Mouse (Mus musculus): Measurements from ENCODE around the gene Tmcc2. TPM values are rescaled to one million over a fixed set of nuclear protein-coding genes. Genes with fewer than 3 reads are reported as not detected.

Gene Tmcc2
- polyA plus RNA-seq, 1 experiment from 2014 or later, result 10.5 TPM

DNA sequence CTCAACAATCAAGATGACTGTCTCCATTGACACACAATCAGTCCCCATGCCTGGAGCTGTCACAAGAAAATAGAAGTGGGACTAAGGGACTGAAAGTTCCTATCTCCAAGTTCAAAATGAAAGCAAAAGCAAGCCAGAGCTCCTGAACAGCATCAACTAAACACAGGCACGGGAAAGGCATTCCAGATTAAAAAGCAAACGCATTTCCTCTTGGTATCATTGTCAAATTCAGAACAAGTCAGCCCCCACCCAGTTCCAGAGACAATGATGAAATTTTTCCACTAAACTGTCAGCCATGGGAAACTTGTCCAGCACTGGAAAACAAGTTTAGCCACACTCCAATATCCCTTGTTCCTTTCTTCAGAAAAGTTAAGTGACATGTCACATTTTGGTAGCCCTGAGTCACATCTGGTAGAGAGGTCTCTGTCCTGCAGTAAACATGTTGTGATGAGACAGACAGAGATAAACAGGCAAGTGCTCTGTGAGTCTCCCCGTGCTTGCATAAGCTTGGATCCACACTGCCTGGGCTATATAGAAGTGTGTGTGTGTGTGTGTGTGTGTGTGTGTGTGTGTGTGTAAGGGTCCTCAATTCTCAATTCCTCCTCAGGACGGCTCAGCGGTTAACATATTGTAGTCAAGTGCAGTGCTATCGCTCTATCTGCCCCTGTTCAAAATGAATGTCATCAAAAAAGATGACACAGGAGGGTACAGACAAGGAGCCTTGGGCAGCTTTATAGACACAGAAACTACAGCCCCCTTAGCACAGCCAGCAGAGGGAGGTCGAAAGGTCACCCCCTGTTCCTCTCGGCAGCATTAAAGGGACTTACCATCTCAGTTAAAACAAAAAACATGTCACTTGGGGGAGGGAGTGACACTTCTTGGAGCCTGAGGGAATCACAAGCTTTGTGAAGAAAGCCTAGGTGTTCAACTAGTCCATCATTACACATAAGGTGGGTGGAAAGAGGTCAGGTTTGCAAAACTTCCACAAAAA is 2.0 kb downstream of the Tmcc2 start:
- no peaks in the 10 kb centered on the region for H3K9me3 ChIP-seq
- H3K4me1 ChIP-seq, result peaks cover 67% of the 10 kb centered on the region
- WGBS, result 54% methylated on average over 8 of the region's 8 CpGs
- no peak for ATAC-seq (ENCODE audit: insufficient number of reproducible peaks, insufficient read depth, low FRiP score, low TSS enrichment, low read depth)
- H3K36me3 ChIP-seq, result 0 out of 2 replicates have a peak, but pooled peaks cover 3% of the 10 kb centered on the region
- H3K27ac ChIP-seq, result peak overlapping the region; percentile 72; the same call in 1 of the 2 replicates
- H3K4me2 ChIP-seq, result peak overlapping the region; percentile 89
- H3K9ac ChIP-seq, result peak overlapping the region; percentile 94
- H3K4me3 ChIP-seq, result peak overlapping the region; percentile 80
- no peaks in the 10 kb centered on the region for H3K27me3 ChIP-seq

DNA sequence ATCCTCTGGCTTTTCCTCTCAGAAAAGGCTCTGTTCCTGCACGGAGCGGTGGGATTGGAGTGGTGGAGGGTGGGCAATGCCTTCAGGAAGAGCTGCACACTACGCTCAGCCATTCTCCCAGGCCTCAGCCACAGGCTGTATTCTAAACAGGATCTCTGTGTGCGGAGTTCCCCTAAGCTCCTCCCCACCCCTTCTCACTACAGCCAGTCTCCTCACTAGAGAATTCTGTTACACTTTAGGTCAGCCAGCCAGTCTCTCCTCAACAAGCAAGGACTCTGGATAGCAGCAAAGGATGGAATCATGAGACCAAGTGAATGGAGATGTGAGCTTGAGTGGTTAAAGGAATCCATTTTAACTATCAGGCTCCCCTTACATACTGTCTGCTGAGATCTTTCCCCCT is 3.1 kb downstream of the Tmcc2 start:
- Histone ChIP-seq H3K4me1 (peaks cover 70% of the 10 kb centered on the region), H3K27me3 (no peaks in the 10 kb centered on the region), H3K27ac (peak overlapping the region; percentile 72), H3K36me3 (peaks cover 9% of the 10 kb centered on the region; the same call in 1 of the 2 replicates), H3K9ac (peak overlapping the region; percentile 94; the same call in 1 of the 2 replicates), H3K4me3 (peak overlapping the region; percentile 18; the same call in 1 of the 2 replicates), H3K9me3 (no peaks in the 10 kb centered on the region), H3K4me2 (peak overlapping the region; percentile 89)
- no peak for ATAC-seq (ENCODE audit: insufficient number of reproducible peaks, insufficient read depth, low FRiP score, low TSS enrichment, low read depth)
- 21% methylated on average over 4 of the region's 4 CpGs for WGBS

GRCm38 (mm10) chr1:132386266-132386665 is 4.8 kb downstream of the Tmcc2 start:
- Histone ChIP-seq H3K36me3 (peaks cover 10% of the 10 kb centered on the region; the same call in 1 of the 2 replicates), H3K9me3 (no peaks in the 10 kb centered on the region), H3K4me3 (no peak overlapping the region), H3K27me3 (no peaks in the 10 kb centered on the region), H3K9ac (no peak overlapping the region), H3K4me1 (peaks cover 74% of the 10 kb centered on the region), H3K27ac (no peak overlapping the region), H3K4me2 (no peak overlapping the region; the same call in 1 of the 2 replicates)
- 80% methylated on average over 4 of the region's 4 CpGs for WGBS
- no peak for ATAC-seq (ENCODE audit: insufficient number of reproducible peaks, insufficient read depth, low FRiP score, low TSS enrichment, low read depth)

DNA sequence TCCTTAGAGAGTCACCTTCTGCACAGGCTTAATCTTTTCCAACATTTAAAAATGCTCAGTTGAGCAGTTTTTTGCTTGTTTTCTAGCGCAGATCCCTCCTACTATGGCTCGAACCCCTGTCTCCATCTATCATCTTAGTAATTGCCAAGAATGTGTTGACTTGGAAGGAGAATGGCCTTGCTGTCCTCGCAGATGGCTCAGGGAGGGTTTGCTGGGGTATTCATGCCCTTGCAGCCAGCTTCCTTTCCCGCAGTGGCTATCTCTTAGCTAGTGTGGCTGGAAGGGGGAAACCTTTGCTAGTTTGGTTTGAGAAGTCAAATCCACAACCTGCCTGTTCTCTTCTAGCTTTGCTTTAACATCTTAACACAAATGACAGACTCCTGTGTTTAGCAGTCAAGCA is 5.4 kb downstream of the Tmcc2 start:
- no peak overlapping the region for H3K4me3 ChIP-seq
- peaks cover 73% of the 10 kb centered on the region for H3K4me1 ChIP-seq
- H3K9me3 ChIP-seq, result no peaks in the 10 kb centered on the region
- 0 out of 2 replicates have a peak overlapping the region, but pooled peaks have one; percentile 44 for H3K27ac ChIP-seq
- ATAC-seq (ENCODE audit: insufficient number of reproducible peaks, insufficient read depth, low FRiP score, low TSS enrichment, low read depth), result no peak
- WGBS, result 80% methylated on average over 4 of the region's 4 CpGs
- no peak overlapping the region for H3K9ac ChIP-seq
- H3K4me2 ChIP-seq, result no peak overlapping the region
- no peaks in the 10 kb centered on the region for H3K27me3 ChIP-seq
- H3K36me3 ChIP-seq, result peaks cover 15% of the 10 kb centered on the region

DNA sequence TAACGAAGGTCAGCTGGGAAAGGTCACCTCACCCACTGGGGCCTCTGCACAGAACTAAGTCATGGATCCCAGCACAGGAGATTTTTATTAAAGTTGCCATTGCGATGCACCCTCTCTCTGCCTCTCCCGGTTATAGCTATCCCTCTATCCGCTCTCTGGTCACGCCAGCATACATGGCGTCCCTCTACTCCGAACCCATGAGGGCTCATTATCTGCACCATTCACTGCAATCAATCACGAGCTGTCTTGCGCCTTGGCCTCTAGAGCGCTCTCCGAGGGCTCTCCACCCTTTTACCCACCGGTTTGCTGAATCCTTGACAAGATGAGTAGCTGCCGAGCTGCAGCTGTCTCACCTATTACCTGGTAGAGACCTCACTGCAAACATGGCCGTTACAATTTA is 5.8 kb downstream of the Tmcc2 start:
- peaks cover 68% of the 10 kb centered on the region for H3K4me1 ChIP-seq
- 68% methylated on average over 14 of the region's 14 CpGs for WGBS
- no peak overlapping the region for H3K4me2 ChIP-seq
- H3K4me3 ChIP-seq, result no peak overlapping the region
- H3K9me3 ChIP-seq, result no peaks in the 10 kb centered on the region
- ATAC-seq (ENCODE audit: insufficient number of reproducible peaks, insufficient read depth, low FRiP score, low TSS enrichment, low read depth), result no peak
- peak overlapping the region; percentile 44; the same call in 1 of the 2 replicates for H3K27ac ChIP-seq
- no peak overlapping the region for H3K9ac ChIP-seq
- no peaks in the 10 kb centered on the region for H3K27me3 ChIP-seq
- H3K36me3 ChIP-seq, result peaks cover 20% of the 10 kb centered on the region

DNA sequence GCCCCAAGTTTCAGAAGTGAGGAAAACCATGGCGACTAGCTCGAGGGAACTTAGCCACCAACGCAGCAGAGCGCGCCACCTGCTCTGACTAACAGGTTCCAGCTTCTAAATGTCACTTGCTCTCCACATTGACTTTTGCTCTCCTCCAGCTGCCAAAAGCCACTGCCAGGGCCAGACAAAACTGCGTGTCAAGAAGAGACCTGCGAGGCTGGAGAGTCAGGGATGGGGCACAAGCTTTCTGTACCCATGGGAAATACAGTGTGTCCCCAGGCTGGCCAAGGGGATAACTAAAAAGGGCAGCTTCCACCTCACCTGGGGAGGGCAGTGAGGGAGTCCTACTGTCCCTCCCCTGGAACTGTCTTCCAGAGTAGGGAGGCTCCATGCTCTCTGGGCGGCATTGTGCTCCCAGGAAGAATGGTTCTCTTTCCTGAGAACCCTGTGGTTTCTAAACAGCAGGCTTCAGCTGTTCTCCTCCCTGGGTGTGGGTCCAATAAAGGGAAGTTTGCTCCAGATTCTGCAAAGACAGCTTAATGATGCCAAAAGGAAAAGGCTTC is 7.0 kb downstream of the Tmcc2 start:
- no peak overlapping the region for H3K4me3 ChIP-seq
- no peaks in the 10 kb centered on the region for H3K27me3 ChIP-seq
- WGBS, result 76% methylated on average over 8 of the region's 8 CpGs
- peaks cover 32% of the 10 kb centered on the region for H3K36me3 ChIP-seq
- H3K27ac ChIP-seq, result no peak overlapping the region
- H3K4me1 ChIP-seq, result peaks cover 56% of the 10 kb centered on the region
- no peak overlapping the region for H3K4me2 ChIP-seq
- ATAC-seq (ENCODE audit: insufficient number of reproducible peaks, insufficient read depth, low FRiP score, low TSS enrichment, low read depth), result no peak
- H3K9ac ChIP-seq, result no peak overlapping the region
- H3K9me3 ChIP-seq, result no peaks in the 10 kb centered on the region

DNA sequence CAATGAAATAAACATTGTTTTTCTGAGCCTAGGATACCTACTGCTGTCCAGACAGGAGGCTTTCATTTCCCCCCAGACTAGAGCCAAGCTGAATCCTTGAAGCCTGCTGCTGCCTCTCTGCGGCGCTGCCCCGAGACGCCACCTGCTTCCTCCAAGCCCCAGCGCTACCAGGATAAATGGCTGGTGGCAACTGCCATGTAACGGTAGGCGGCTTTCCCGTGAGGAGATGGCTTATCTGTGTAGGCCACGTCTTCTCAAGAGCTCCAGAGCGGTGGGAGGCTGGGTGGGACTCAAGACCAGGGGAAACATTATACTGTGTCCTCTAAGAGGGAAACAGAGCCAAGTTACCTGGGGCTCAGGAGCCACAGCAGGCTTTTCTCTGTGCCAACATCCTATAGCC is 9.2 kb downstream of the Tmcc2 start:
- 78% methylated on average over 10 of the region's 10 CpGs for WGBS
- Histone ChIP-seq H3K4me2 (no peak overlapping the region), H3K4me1 (peaks cover 49% of the 10 kb centered on the region)

GRCm38 (mm10) chr1:132380550-132381100 is 10.5 kb downstream of the Tmcc2 start:
- 80% methylated on average over 27 of the region's 27 CpGs for WGBS
- ATAC-seq (ENCODE audit: insufficient number of reproducible peaks, insufficient read depth, low FRiP score, low TSS enrichment, low read depth), result no peak
- H3K4me2 ChIP-seq, result no peak overlapping the region

More for the DNA sequence above, 9.2 kb downstream of the Tmcc2 start:
- ATAC-seq (ENCODE audit: insufficient number of reproducible peaks, insufficient read depth, low FRiP score, low TSS enrichment, low read depth), result no peak
- H3K9ac ChIP-seq, result no peak overlapping the region
- no peaks in the 10 kb centered on the region for H3K27me3 ChIP-seq
- H3K9me3 ChIP-seq, result no peaks in the 10 kb centered on the region
- no peak overlapping the region for H3K27ac ChIP-seq
- peaks cover 43% of the 10 kb centered on the region for H3K36me3 ChIP-seq
- H3K4me3 ChIP-seq, result no peak overlapping the region

GRCm38 (mm10) chr1:132377811-132378210 is 13.3 kb downstream of the Tmcc2 start:
- H3K4me1 ChIP-seq, result peaks cover 56% of the 10 kb centered on the region
- WGBS, result 75% methylated on average over 3 of the region's 3 CpGs
- no peaks in the 10 kb centered on the region for H3K27me3 ChIP-seq

More at GRCm38 (mm10) chr1:132380550-132381100, 10.5 kb downstream of the Tmcc2 start:
- H3K4me1 ChIP-seq, result peaks cover 49% of the 10 kb centered on the region
- peaks cover 43% of the 10 kb centered on the region for H3K36me3 ChIP-seq
- H3K27ac ChIP-seq, result no peak overlapping the region
- no peaks in the 10 kb centered on the region for H3K9me3 ChIP-seq
- H3K27me3 ChIP-seq, result no peaks in the 10 kb centered on the region
- H3K9ac ChIP-seq, result no peak overlapping the region
- H3K4me3 ChIP-seq, result no peak overlapping the region

GRCm38 (mm10) chr1:132377055-132377365 is 14.1 kb downstream of the Tmcc2 start:
- H3K4me1 ChIP-seq, result peaks cover 59% of the 10 kb centered on the region
- no peak overlapping the region for H3K4me3 ChIP-seq
- peaks cover 36% of the 10 kb centered on the region for H3K36me3 ChIP-seq
- peak overlapping the region; percentile 86; the same call in 1 of the 2 replicates for H3K27ac ChIP-seq
- no peak overlapping the region for H3K4me2 ChIP-seq
- H3K27me3 ChIP-seq, result no peaks in the 10 kb centered on the region
- H3K9ac ChIP-seq, result peak overlapping the region; percentile 27; the same call in 1 of the 2 replicates
- WGBS, result 55% methylated on average over 7 of the region's 7 CpGs
- no peak for ATAC-seq (ENCODE audit: insufficient number of reproducible peaks, insufficient read depth, low FRiP score, low TSS enrichment, low read depth)
- no peaks in the 10 kb centered on the region for H3K9me3 ChIP-seq

More at GRCm38 (mm10) chr1:132377811-132378210, 13.3 kb downstream of the Tmcc2 start:
- H3K9ac ChIP-seq, result no peak overlapping the region
- no peak overlapping the region for H3K27ac ChIP-seq
- peaks cover 36% of the 10 kb centered on the region for H3K36me3 ChIP-seq
- no peaks in the 10 kb centered on the region for H3K9me3 ChIP-seq
- no peak overlapping the region for H3K4me2 ChIP-seq
- no peak for ATAC-seq (ENCODE audit: insufficient number of reproducible peaks, insufficient read depth, low FRiP score, low TSS enrichment, low read depth)
- no peak overlapping the region for H3K4me3 ChIP-seq

GRCm38 (mm10) chr1:132376211-132377054 is 14.6 kb downstream of the Tmcc2 start:
- H3K27me3 ChIP-seq, result no peaks in the 10 kb centered on the region
- H3K9ac ChIP-seq, result peak overlapping the region; percentile 27; the same call in 1 of the 2 replicates
- ATAC-seq (ENCODE audit: insufficient number of reproducible peaks, insufficient read depth, low FRiP score, low TSS enrichment, low read depth), result no peak
- H3K4me3 ChIP-seq, result no peak overlapping the region
- H3K36me3 ChIP-seq, result peaks cover 40% of the 10 kb centered on the region
- H3K9me3 ChIP-seq, result no peaks in the 10 kb centered on the region
- no peak overlapping the region for H3K4me2 ChIP-seq
- peak overlapping the region; percentile 86; the same call in 1 of the 2 replicates for H3K27ac ChIP-seq
- WGBS, result 51% methylated on average over 8 of the region's 8 CpGs
- peaks cover 65% of the 10 kb centered on the region for H3K4me1 ChIP-seq

Measured in embryonic facial prominence, embryonic 13.5 days (tissue).